Mouse (Mus musculus) kidney, postnatal 0 days (tissue): Measurements from ENCODE around the gene Ttyh1. TPM values are rescaled to one million over a fixed set of nuclear protein-coding genes. Genes with fewer than 3 reads are reported as not detected.
A peak's percentile ranks its signal among the peaks of the same experiment; 100 is the strongest.

Source experiments
- ATAC-seq: fragments of 200-750 bp; cut with Nextera tagmentation; replicated peaks from 2 replicates; pipeline ENCODE4 v1.8.0; 2017; ENCODE audit warnings: low read depth, moderate number of reproducible peaks, moderate TSS enrichment, moderate library complexity; ENCODE audit not compliant: low FRiP score
- DNase-seq: peaks from one replicate; pipeline ENCODE4 v3.0.0-alpha.2; 2016; ENCODE audit warnings: low spot score
- H3K27ac ChIP-seq: fragments of 300-500 bp; sonication (generic); 2 replicates; pipeline ENCODE4 v1.5.1; 2014; ENCODE audit warnings: mild to moderate bottlenecking
- H3K27me3 ChIP-seq: fragments of 300-500 bp; sonication (generic); 2 replicates; pipeline ENCODE4 v1.6.1; 2014; ENCODE audit warnings: low read length, mixed read lengths; ENCODE audit not compliant: insufficient read depth
- H3K36me3 ChIP-seq: fragments of 300-500 bp; sonication (generic); 2 replicates; pipeline ENCODE4 v1.6.1; 2014; ENCODE audit warnings: low read length, mixed read lengths; ENCODE audit not compliant: insufficient read depth
- H3K4me1 ChIP-seq: fragments of 300-500 bp; sonication (generic); replicated peaks from 2 replicates; pipeline ENCODE4 v1.6.1; 2014; ENCODE audit warnings: antibody characterized with exemption, low read length, mixed read lengths; ENCODE audit not compliant: insufficient read depth
- H3K4me2 ChIP-seq: fragments of 300-500 bp; sonication (generic); 2 replicates; pipeline ENCODE4 v1.6.1; 2014; ENCODE audit warnings: mild to moderate bottlenecking, low read length, moderate library complexity, mixed read lengths
- H3K4me3 ChIP-seq: fragments of 300-500 bp; sonication (generic); replicated peaks from 2 replicates; pipeline ENCODE4 v1.5.1; 2014; ENCODE audit warnings: low read depth, low read length
- H3K9ac ChIP-seq: fragments of 300-500 bp; sonication (generic); 2 replicates; pipeline ENCODE4 v1.6.1; 2014; ENCODE audit warnings: low read depth, low read length
- H3K9me3 ChIP-seq: fragments of 300-500 bp; sonication (generic); replicated peaks from 2 replicates; pipeline ENCODE4 v1.6.1; 2016; ENCODE audit warnings: low read length, inconsistent platforms, mixed read lengths
- CTCF ChIP-seq: IDR thresholded peaks from 2 replicates; pipeline ENCODE4 v1.5.1; 2016; ENCODE audit warnings: antibody characterized with exemption, low read depth, mild to moderate bottlenecking, moderate library complexity
- WGBS: fragments of 180-500 bp; shearing (Covaris S2); extraction: QIAGEN DNeasy Blood & Tissue Kit; methylation state at CpG from one replicate; pipeline ENCODE4 v1.1.7; 2014; 5-methylcytosine and 5-hydroxymethylcytosine counted together
- polyA plus RNA-seq: library from polyadenylated mRNA; unstranded; fragments of >200 nt; fragmentation: Nextera tagmentation; extraction: Ambion mirVana; gene quantifications from 2 replicates; pipeline ENCODE4 v1.2.1, GENCODE M21; 2015

Gene Ttyh1
- polyA plus RNA-seq, 1 experiment from 2014 or later = 1.9 TPM

DNA sequence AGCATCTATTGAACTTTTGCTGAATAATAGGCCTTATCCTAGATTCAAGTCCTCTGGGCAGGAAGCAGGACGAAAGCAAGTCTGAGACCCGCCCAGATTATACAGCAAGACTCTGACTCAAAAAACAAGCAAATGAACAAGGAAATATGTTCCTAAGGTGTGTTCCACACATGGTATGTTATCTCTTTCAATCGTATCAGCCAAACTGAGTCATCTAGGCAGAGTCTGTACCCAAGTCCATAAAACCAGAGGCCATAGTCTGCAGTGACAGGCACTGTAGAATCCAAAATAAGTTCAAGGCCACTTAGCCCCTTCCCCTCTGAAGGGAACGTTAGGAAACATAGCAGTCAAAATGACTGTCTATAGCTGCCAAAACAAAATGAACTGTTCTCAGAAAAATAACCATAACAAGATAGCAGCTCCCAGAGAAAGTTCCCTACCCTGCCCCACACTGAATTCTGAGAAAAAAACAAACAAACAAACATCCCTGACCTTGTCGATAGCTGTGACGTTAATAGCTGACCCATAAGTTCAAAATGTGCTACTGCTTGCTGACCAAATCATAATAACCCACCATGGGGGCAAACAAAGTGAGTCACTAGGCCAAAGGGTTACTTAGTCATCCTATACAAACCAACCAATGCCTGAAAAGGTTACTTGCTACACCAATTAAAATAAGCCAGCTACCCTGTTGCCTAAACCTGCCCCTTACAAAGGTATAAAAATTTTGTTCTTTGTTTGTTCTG, 51.2 kb downstream of the Ttyh1 start:
- ATAC-seq = no peak
- Histone ChIP-seq H3K4me3 (no peak overlapping the region), H3K27ac (no peak overlapping the region), H3K4me2 (no peak overlapping the region), H3K4me1 (no peaks in the 10 kb centered on the region; the same call in 1 of the 2 replicates), H3K27me3 (no peaks in the 10 kb centered on the region), H3K36me3 (no peaks in the 10 kb centered on the region), H3K9ac (no peak overlapping the region), H3K9me3 (no peaks in the 10 kb centered on the region)
- DNase-seq = no peak
- WGBS = 80% methylated on average over 6 of the region's 6 CpGs
- TF ChIP-seq CTCF = no peak

GRCm38 (mm10) chr7:4178438-4178837, 59.2 kb downstream of the Ttyh1 start:
- Histone ChIP-seq H3K4me3 (no peak overlapping the region), H3K27me3 (no peaks in the 10 kb centered on the region), H3K4me2 (no peak overlapping the region), H3K27ac (no peak overlapping the region), H3K36me3 (no peaks in the 10 kb centered on the region), H3K9me3 (no peaks in the 10 kb centered on the region), H3K9ac (no peak overlapping the region), H3K4me1 (no peaks in the 10 kb centered on the region)
- DNase-seq (peak; percentile 80), ATAC-seq (no peak)
- 42% methylated on average over 3 of the region's 3 CpGs for WGBS
- TF ChIP-seq CTCF = peak; percentile 30; the same call in 1 of the 2 replicates

Other genes with a start within 250 kb of the Ttyh1 start
- 0.08 and 0.11 TPM in 2 replicates for gene Gm14548, start 221.3 kb upstream of the Ttyh1 start, polyA plus RNA-seq
- gene Lilra6, start 203.9 kb upstream of the Ttyh1 start, polyA plus RNA-seq = 0.12 and 0.32 TPM in 2 replicates
- 1.2 and 1.4 TPM in 2 replicates for gene Lair1, start 56.2 kb upstream of the Ttyh1 start, polyA plus RNA-seq
- gene Leng8, start 17.6 kb downstream of the Ttyh1 start, polyA plus RNA-seq = 30.4 and 30.8 TPM in 2 replicates
- 4.1 and 4.4 TPM in 2 replicates for gene Leng9, start 31.0 kb downstream of the Ttyh1 start, polyA plus RNA-seq
- gene Cdc42ep5, start 45.5 kb downstream of the Ttyh1 start, polyA plus RNA-seq = 48.1 and 52.4 TPM in 2 replicates
- 0.17 and 0.33 TPM in 2 replicates for gene Lilra5, start 118.3 kb downstream of the Ttyh1 start, polyA plus RNA-seq
- 0.11 TPM in 1 of 2 replicates, not detected in the other for gene Ncr1, start 218.3 kb downstream of the Ttyh1 start, polyA plus RNA-seq